Mouse (Mus musculus) forebrain, postnatal 0 days (tissue): ENCODE data around the gene Psd. TPM values are rescaled to one million over a fixed set of nuclear protein-coding genes. Genes with fewer than 3 reads are reported as not detected.

Experiments
- ATAC-seq: fragments of 200-750 bp; cut with Nextera tagmentation; 2 replicates; pipeline ENCODE4 v1.8.0; 2017; ENCODE audit warnings: mild to moderate bottlenecking, moderate library complexity
- DNase-seq: peaks from one replicate; pipeline ENCODE4 v3.0.0-alpha.2; 2015
- H3K27ac ChIP-seq: fragments of 300-500 bp; sonication (generic); 2 replicates; pipeline ENCODE4 v1.5.1; 2014; ENCODE audit warnings: low read depth, mild to moderate bottlenecking, antibody characterized with exemption, low read length, moderate library complexity, mixed read lengths
- H3K27me3 ChIP-seq: fragments of 300-500 bp; sonication (generic); 2 replicates; pipeline ENCODE4 v1.6.1; 2014; ENCODE audit warnings: mild to moderate bottlenecking, low read length, mixed read lengths; ENCODE audit not compliant: insufficient read depth
- H3K36me3 ChIP-seq: fragments of 300-500 bp; sonication (generic); 2 replicates; pipeline ENCODE4 v1.6.1; 2014; ENCODE audit warnings: mild to moderate bottlenecking, moderate library complexity; ENCODE audit not compliant: insufficient read depth
- H3K4me1 ChIP-seq: fragments of 300-500 bp; sonication (generic); 2 replicates; pipeline ENCODE4 v1.6.1; 2014; ENCODE audit warnings: antibody characterized with exemption; ENCODE audit not compliant: insufficient read depth
- H3K4me2 ChIP-seq: fragments of 300-500 bp; sonication (generic); 2 replicates; pipeline ENCODE4 v1.6.1; 2014; ENCODE audit warnings: low read depth, mild to moderate bottlenecking, moderate library complexity
- H3K4me3 ChIP-seq: fragments of 300-500 bp; sonication (generic); 2 replicates; pipeline ENCODE4 v1.5.1; 2014; ENCODE audit warnings: low read depth, low read length, mixed read lengths
- H3K9ac ChIP-seq: fragments of 300-500 bp; sonication (generic); 2 replicates; pipeline ENCODE4 v1.6.1; 2014; ENCODE audit warnings: mild to moderate bottlenecking
- H3K9me3 ChIP-seq: fragments of 300-500 bp; sonication (generic); 2 replicates; pipeline ENCODE4 v1.6.1; 2016; ENCODE audit warnings: low read length
- CTCF ChIP-seq: sonication (generic); IDR thresholded peaks from 2 replicates; pipeline ENCODE4 v1.5.1; 2016; ENCODE audit warnings: antibody characterized with exemption, control low read depth, low read depth
- WGBS: fragments of 180-500 bp; shearing (Covaris S2); extraction: QIAGEN DNeasy Blood & Tissue Kit; methylation state at CpG from one replicate; pipeline ENCODE4 v1.1.7; 2014; 5-methylcytosine and 5-hydroxymethylcytosine counted together
- polyA plus RNA-seq: library from polyadenylated mRNA; unstranded; fragments of >200 nt; fragmentation: Nextera tagmentation; extraction: Ambion mirVana; gene quantifications from 2 replicates; pipeline ENCODE4 v1.2.1, GENCODE M21; 2015
- total RNA-seq: library from RNA; depleted of rRNA; stranded (reverse); fragments of >200 nt; gene quantifications from 2 replicates; pipeline ENCODE4 v1.2.3, GENCODE M21; 2014

Gene Psd
- total and polyA plus RNA-seq, 2 experiments from 2014 or later: 178 to 395 TPM

GRCm38 (mm10) chr19:46305432-46306267, 21.3 kb downstream of the Psd start:
- H3K4me2 ChIP-seq: peak overlapping the region; percentile 79
- peaks cover 6% of the 10 kb centered on the region; the same call in 1 of the 2 replicates for H3K4me1 ChIP-seq
- H3K27ac ChIP-seq: no peak overlapping the region
- H3K36me3 ChIP-seq: 0 out of 2 replicates have a peak, but pooled peaks cover under 1% of the 10 kb centered on the region
- peaks cover 13% of the 10 kb centered on the region for H3K27me3 ChIP-seq
- ATAC-seq (peak; percentile 34; the same call in 1 of the 2 replicates), DNase-seq (peak; percentile 77)
- peak overlapping the region; percentile 48 for H3K4me3 ChIP-seq
- H3K9ac ChIP-seq: peak overlapping the region; percentile 46
- TF ChIP-seq CTCF: no peak
- H3K9me3 ChIP-seq: no peaks in the 10 kb centered on the region
- 5% methylated on average over 42 of the region's 43 CpGs for WGBS

- ATAC-seq (0 out of 2 replicates have a peak, but pooled peaks have one; percentile 8), DNase-seq (no peak)
Measured at GRCm38 (mm10) chr19:46304908-46305333, 22.0 kb downstream of the Psd start.

GRCm38 (mm10) chr19:46304216-46304841, 22.6 kb downstream of the Psd start, which contains the start of gene Nfkb2:
Gene Nfkb2 (plus strand): TSS chr19:46304320.
- DNase-seq: peak; percentile 81
- TF ChIP-seq CTCF: peak; percentile 86
- 1% methylated on average over 39 of the region's 39 CpGs for WGBS
- H3K9me3 ChIP-seq: no peaks in the 10 kb centered on the region
- H3K27me3 ChIP-seq: peaks cover 13% of the 10 kb centered on the region
- H3K27ac ChIP-seq: no peak within 1 kb of the TSS
- peak within 1 kb of the TSS; percentile 79 for H3K4me2 ChIP-seq
- peak within 1 kb of the TSS; percentile 46 for H3K9ac ChIP-seq
- peaks cover 6% of the 10 kb centered on the region; the same call in 1 of the 2 replicates for H3K4me1 ChIP-seq
- H3K36me3 ChIP-seq: no peaks in the 10 kb centered on the region
- H3K4me3 ChIP-seq: peak within 1 kb of the TSS; percentile 48
- ATAC-seq: peak; percentile 84

More at GRCm38 (mm10) chr19:46304908-46305333, 22.0 kb downstream of the Psd start:
- peak overlapping the region; percentile 46 for H3K9ac ChIP-seq
- H3K27me3 ChIP-seq: peaks cover 13% of the 10 kb centered on the region
- TF ChIP-seq CTCF: no peak
- peaks cover 6% of the 10 kb centered on the region; the same call in 1 of the 2 replicates for H3K4me1 ChIP-seq
- H3K36me3 ChIP-seq: no peaks in the 10 kb centered on the region
- WGBS: under 1% methylated on average over 34 of the region's 34 CpGs
- peak overlapping the region; percentile 79 for H3K4me2 ChIP-seq
- no peaks in the 10 kb centered on the region for H3K9me3 ChIP-seq
- peak overlapping the region; percentile 48 for H3K4me3 ChIP-seq
- no peak overlapping the region for H3K27ac ChIP-seq

DNA sequence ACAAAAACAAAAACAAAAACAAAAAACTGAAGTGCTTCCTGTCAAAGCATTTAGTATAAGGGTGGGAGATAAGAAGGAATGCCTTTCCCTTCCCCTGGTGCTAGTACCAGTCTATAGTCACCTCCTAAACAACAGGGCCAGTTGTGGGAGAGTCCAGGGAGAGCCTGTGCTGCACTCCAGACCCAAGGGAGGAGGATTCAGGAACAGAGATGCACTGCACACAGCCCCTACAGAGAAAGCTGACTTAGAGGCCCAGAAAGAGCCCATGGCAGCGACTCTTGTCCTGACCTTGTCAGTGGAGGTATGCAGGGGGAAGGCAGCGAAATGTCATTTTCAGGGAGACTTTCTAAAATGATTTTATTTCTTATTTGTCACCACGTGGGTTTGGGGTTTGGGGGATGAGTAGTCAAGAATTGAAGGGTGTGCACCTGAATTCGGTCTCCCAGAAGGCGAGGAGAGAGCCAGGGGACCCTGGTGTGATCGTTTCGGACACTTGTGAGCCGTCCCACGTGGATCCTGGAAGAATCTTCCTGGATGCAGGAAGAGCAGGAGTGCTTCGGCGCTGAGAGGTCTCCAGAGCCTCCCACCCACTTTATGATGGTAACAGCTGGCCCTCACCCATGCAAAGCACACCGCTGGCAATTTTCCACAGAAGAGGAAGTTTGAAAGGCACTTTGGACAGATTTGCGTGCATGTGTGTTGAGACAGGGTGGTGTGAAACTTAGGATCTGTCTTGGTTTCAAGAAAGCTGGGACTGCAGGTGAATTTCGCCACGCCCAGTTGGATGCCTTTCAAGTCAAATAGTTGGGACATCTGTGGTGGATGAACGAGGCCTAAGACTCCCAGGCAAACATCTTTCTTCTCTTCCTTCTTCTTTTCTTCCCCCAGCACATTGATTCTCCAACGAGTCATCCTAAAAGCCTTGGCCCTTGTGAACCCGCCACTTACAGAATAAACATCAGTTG, 23.4 kb downstream of the Psd start:
- DNase-seq: no peak
- H3K27me3 ChIP-seq: peaks cover 13% of the 10 kb centered on the region
- no peak for TF ChIP-seq CTCF
- H3K36me3 ChIP-seq: no peaks in the 10 kb centered on the region
- H3K9me3 ChIP-seq: no peaks in the 10 kb centered on the region
- no peak overlapping the region for H3K27ac ChIP-seq
- 58% methylated on average over 18 of the region's 18 CpGs for WGBS
- peak overlapping the region; percentile 79 for H3K4me2 ChIP-seq
- peak overlapping the region; percentile 48; the same call in 1 of the 2 replicates for H3K4me3 ChIP-seq
- no peak overlapping the region for H3K9ac ChIP-seq
- ATAC-seq: no peak
- peaks cover 6% of the 10 kb centered on the region; the same call in 1 of the 2 replicates for H3K4me1 ChIP-seq

GRCm38 (mm10) chr19:46302551-46302950, 24.4 kb downstream of the Psd start:
- no peak for TF ChIP-seq CTCF
- Histone ChIP-seq H3K4me3 (no peak overlapping the region), H3K27ac (no peak overlapping the region), H3K9ac (no peak overlapping the region), H3K4me1 (peaks cover 6% of the 10 kb centered on the region; the same call in 1 of the 2 replicates), H3K27me3 (peaks cover 13% of the 10 kb centered on the region), H3K36me3 (no peaks in the 10 kb centered on the region), H3K9me3 (no peaks in the 10 kb centered on the region), H3K4me2 (no peak overlapping the region)
- no peak for DNase-seq
- no peak for ATAC-seq
- 89% methylated on average over 4 of the region's 4 CpGs for WGBS

GRCm38 (mm10) chr19:46300294-46301045, 26.5 kb downstream of the Psd start:
- no peak for TF ChIP-seq CTCF
- H3K4me3 ChIP-seq: no peak overlapping the region

More at GRCm38 (mm10) chr19:46300294-46301045, 26.5 kb downstream of the Psd start:
- DNase-seq (no peak), ATAC-seq (no peak)
- H3K27ac ChIP-seq: no peak overlapping the region
- H3K9ac ChIP-seq: no peak overlapping the region
- 37% methylated on average over 8 of the region's 8 CpGs for WGBS
- no peaks in the 10 kb centered on the region for H3K9me3 ChIP-seq
- no peak overlapping the region for H3K4me2 ChIP-seq
- H3K36me3 ChIP-seq: no peaks in the 10 kb centered on the region
- peaks cover 6% of the 10 kb centered on the region; the same call in 1 of the 2 replicates for H3K4me1 ChIP-seq
- peaks cover 10% of the 10 kb centered on the region; the same call in 1 of the 2 replicates for H3K27me3 ChIP-seq
